Mouse (Mus musculus) embryonic stem cell, embryonic (primary cell): ENCODE measurements around the gene Grb10.

Experiments used
- CTCF ChIA-PET, 4 experiments: fragments of 300-600 bp in 2 of 4; fragments of 350-600 bp in 2 of 4; sonication (Branson Sonifier 250); formaldehyde crosslinking; loops; one replicate each; lab custom pipeline; 2022; ENCODE audit warnings: inconsistent platforms in 2 of 4; lab: Charles Lee
- POLR2A ChIA-PET, 4 experiments: fragments of 300-600 bp in 2 of 4; fragments of 350-600 bp in 2 of 4; sonication (Branson Sonifier 250); formaldehyde crosslinking; loops; one replicate each; lab custom pipeline; 2022; ENCODE audit warnings: antibody characterized with exemption in 4 of 4, inconsistent platforms in 1 of 4; lab: Charles Lee

Grb10 gene

GRCm38 (mm10) chr11:11885921-11886320 is 152.6 kb downstream of the Grb10 start:
- CTCF ChIA-PET, result no interaction called here
- POLR2A ChIA-PET, result interaction anchor here in 3 of 4 experiments (1.3 to 8.5 kb wide), 4 partner anchors 19 to 77 kb away, joined by 3 to 91 read pairs (median 6); no protein-coding TSS in a partner anchor

- ChIA-PET POLR2A (interaction anchor here in 3 of 4 experiments (0.6 to 8.5 kb wide), 12 partner anchors 12 to 580 kb away, joined by 3 to 146 read pairs (median 6); partner anchors contain the start of gene Fignl1 (in 1 of the 3)), CTCF (no interaction called here)
Observed at GRCm38 (mm10) chr11:11885246-11885643, 153.2 kb downstream of the Grb10 start.

GRCm38 (mm10) chr11:11884533-11885245 is 153.8 kb downstream of the Grb10 start:
- ChIA-PET POLR2A (interaction anchor here in 3 of 4 experiments (0.6 to 8.5 kb wide), 17 partner anchors 8 to 581 kb away, joined by 3 to 146 read pairs (median 4); partner anchors contain the start of gene Fignl1 (in 1 of the 3)), CTCF (no interaction called here)

GRCm38 (mm10) chr11:11881783-11882155 is 156.7 kb downstream of the Grb10 start:
- ChIA-PET POLR2A (interaction anchor here (0.8 to 8.5 kb wide), 68 partner anchors 8 to 586 kb away, joined by 3 to 146 read pairs (median 5); partner anchors contain the start of gene Fignl1 (in 4 of the 4)), CTCF (interaction anchor here in 3 of 4 experiments (0.6 to 1.7 kb wide), 6 partner anchors 23 to 93 kb away, joined by 3 to 6 read pairs (median 4); no protein-coding TSS in a partner anchor)

- ChIA-PET POLR2A (interaction anchor here (0.5 to 8.5 kb wide), 70 partner anchors 9 to 586 kb away, joined by 3 to 146 read pairs (median 4); partner anchors contain the start of gene Fignl1 (in 4 of the 4)), CTCF (interaction anchor here (0.6 to 1.7 kb wide), 5 partner anchors 61 to 463 kb away, joined by 3 to 6 read pairs (median 5); no protein-coding TSS in a partner anchor)
Observed at GRCm38 (mm10) chr11:11881026-11881782, 157.3 kb downstream of the Grb10 start.
